Mouse (Mus musculus) forebrain, embryonic 16.5 days (tissue): ENCODE measurements at regions not wholly inside any gene's neighbourhood (a gene's known extent, or its start where the extent isn't known, plus 50 kb on each side); places are given as distances from the start of the nearest gene placed in this dataset.
A peak's percentile ranks its signal among the peaks of the same experiment; 100 is the strongest.

Experiments used
- ATAC-seq: fragments of 200-750 bp; cut with Nextera tagmentation; 2 replicates; pipeline ENCODE4 v1.8.0; 2017; ENCODE audit warnings: mild to moderate bottlenecking, moderate library complexity
- H3K27ac ChIP-seq: fragments of 300-500 bp; sonication (generic); 2 replicates; pipeline ENCODE4 v1.5.1; 2014; ENCODE audit warnings: low read length, control low read depth
- H3K27me3 ChIP-seq: fragments of 300-500 bp; sonication (generic); replicated peaks from 2 replicates; pipeline ENCODE4 v1.6.1; 2014; ENCODE audit warnings: low read length; ENCODE audit not compliant: control insufficient read depth, insufficient read depth
- H3K36me3 ChIP-seq: fragments of 300-500 bp; sonication (generic); 2 replicates; pipeline ENCODE4 v1.6.1; 2014; ENCODE audit not compliant: control insufficient read depth, insufficient read depth
- H3K4me1 ChIP-seq: fragments of 300-500 bp; sonication (generic); replicated peaks from 2 replicates; pipeline ENCODE4 v1.6.1; 2014; ENCODE audit warnings: low read length; ENCODE audit not compliant: control insufficient read depth, insufficient read depth
- H3K4me2 ChIP-seq: fragments of 300-500 bp; sonication (generic); 2 replicates; pipeline ENCODE4 v1.6.1; 2014; ENCODE audit warnings: mild to moderate bottlenecking, low read length, control low read depth
- H3K4me3 ChIP-seq: fragments of 300-500 bp; sonication (generic); replicated peaks from 2 replicates; pipeline ENCODE4 v1.5.1; 2014; ENCODE audit warnings: mild to moderate bottlenecking, low read length, control low read depth
- H3K9ac ChIP-seq: fragments of 300-500 bp; sonication (generic); replicated peaks from 2 replicates; pipeline ENCODE4 v1.6.1; 2014; ENCODE audit warnings: low read depth, low read length, control low read depth
- H3K9me3 ChIP-seq: fragments of 300-500 bp; sonication (generic); 2 replicates; pipeline ENCODE4 v1.6.1; 2016; ENCODE audit warnings: low read length; ENCODE audit not compliant: control insufficient read depth
- whole genome bisulfite sequencing: fragments of 180-500 bp; shearing (Covaris S2); extraction: QIAGEN DNeasy Blood & Tissue Kit; methylation state at CpG from one replicate; pipeline ENCODE4 v1.1.7; 2014; 5-methylcytosine and 5-hydroxymethylcytosine counted together

DNA sequence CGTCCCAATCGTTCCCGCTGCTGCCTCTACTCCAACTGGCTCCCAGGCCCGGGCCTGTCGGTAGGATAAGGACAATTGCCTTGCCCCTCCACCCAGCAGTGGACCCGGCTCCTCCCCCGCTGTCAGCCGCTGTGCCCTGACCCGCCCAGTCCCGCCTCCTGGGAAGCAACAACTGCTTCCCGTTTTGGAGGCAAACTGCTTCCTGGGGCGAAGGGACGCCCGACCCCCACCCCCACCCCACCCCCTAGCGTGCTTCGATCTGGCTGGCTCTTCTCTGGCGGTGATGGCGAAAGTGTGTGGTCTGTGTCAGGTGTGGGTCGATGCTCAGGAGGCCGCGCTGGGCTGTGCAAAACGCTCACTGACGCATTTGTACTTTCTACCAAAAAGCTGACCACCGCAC is 164.9 kb downstream of the Tm4sf1 start:
- Histone ChIP-seq H3K4me3 (peak overlapping the region; percentile 39), H3K36me3 (no peaks in the 10 kb centered on the region), H3K27me3 (no peaks in the 10 kb centered on the region), H3K27ac (no peak overlapping the region), H3K4me2 (peak overlapping the region; percentile 48), H3K4me1 (no peaks in the 10 kb centered on the region), H3K9me3 (peaks cover 2% of the 10 kb centered on the region; the same call in 1 of the 2 replicates), H3K9ac (0 out of 2 replicates have a peak overlapping the region, but pooled peaks have one; percentile 17)
- WGBS, result 25% methylated on average over 24 of the region's 24 CpGs
- peak; percentile 61 for ATAC-seq

GRCm38 (mm10) chr3:57128606-57129005 is 173.2 kb downstream of the Tm4sf1 start:
- no peaks in the 10 kb centered on the region for H3K4me1 ChIP-seq
- no peak for ATAC-seq
- H3K9ac ChIP-seq, result no peak overlapping the region
- no peak overlapping the region for H3K27ac ChIP-seq
- H3K27me3 ChIP-seq, result no peaks in the 10 kb centered on the region
- WGBS, result 88% methylated on average over 2 of the region's 2 CpGs
- H3K4me2 ChIP-seq, result no peak overlapping the region
- H3K36me3 ChIP-seq, result no peaks in the 10 kb centered on the region
- no peak overlapping the region for H3K4me3 ChIP-seq
- no peaks in the 10 kb centered on the region for H3K9me3 ChIP-seq

- Histone ChIP-seq H3K27me3 (no peaks in the 10 kb centered on the region), H3K36me3 (no peaks in the 10 kb centered on the region), H3K4me1 (no peaks in the 10 kb centered on the region), H3K4me2 (no peak overlapping the region), H3K4me3 (no peak overlapping the region), H3K27ac (no peak overlapping the region), H3K9me3 (no peaks in the 10 kb centered on the region), H3K9ac (no peak overlapping the region)
- WGBS, result 84% methylated on average over 4 of the region's 4 CpGs
- no peak for ATAC-seq
Observed at GRCm38 (mm10) chr3:57125792-57126485, 175.8 kb downstream of the Tm4sf1 start.

DNA sequence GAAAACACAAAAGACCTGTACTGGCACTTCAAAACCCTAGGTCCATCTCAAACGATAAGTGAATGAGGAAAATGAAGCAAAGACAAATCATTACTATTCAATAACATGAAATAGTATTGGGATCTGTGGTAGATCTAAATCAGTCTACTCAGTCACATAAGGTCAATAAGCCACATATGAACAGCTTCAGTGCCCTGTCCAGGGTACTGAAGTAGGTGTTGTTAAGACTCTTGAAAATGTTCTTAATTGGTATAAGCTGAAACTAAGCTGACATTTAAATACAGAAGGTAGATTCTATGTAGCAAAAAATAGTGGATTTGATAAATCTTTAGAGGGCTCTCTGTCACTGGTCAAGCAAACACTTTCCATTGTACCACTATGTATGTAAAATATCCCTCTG is 183.8 kb downstream of the Tm4sf1 start:
- ATAC-seq, result no peak
- WGBS, result 95% methylated on average over 1 of the region's 1 CpGs
- Histone ChIP-seq H3K27ac (no peak overlapping the region), H3K36me3 (no peaks in the 10 kb centered on the region), H3K4me3 (no peak overlapping the region), H3K4me1 (no peaks in the 10 kb centered on the region), H3K27me3 (no peaks in the 10 kb centered on the region), H3K9me3 (no peaks in the 10 kb centered on the region), H3K4me2 (no peak overlapping the region), H3K9ac (no peak overlapping the region)

- 55% methylated on average over 2 of the region's 2 CpGs for WGBS
- no peak overlapping the region for H3K9ac ChIP-seq
- no peak overlapping the region for H3K27ac ChIP-seq
- no peaks in the 10 kb centered on the region; the same call in 1 of the 2 replicates for H3K4me1 ChIP-seq
- H3K4me3 ChIP-seq, result no peak overlapping the region
- peak; percentile 47; the same call in 1 of the 2 replicates for ATAC-seq
- H3K9me3 ChIP-seq, result no peaks in the 10 kb centered on the region
- no peak overlapping the region for H3K4me2 ChIP-seq
- H3K36me3 ChIP-seq, result no peaks in the 10 kb centered on the region
- no peaks in the 10 kb centered on the region for H3K27me3 ChIP-seq
Observed at GRCm38 (mm10) chr3:57102254-57102653, 199.5 kb downstream of the Tm4sf1 start.

GRCm38 (mm10) chr3:57100515-57100914 is 201.3 kb downstream of the Tm4sf1 start:
- no peaks in the 10 kb centered on the region for H3K27me3 ChIP-seq
- H3K9ac ChIP-seq, result no peak overlapping the region
- ATAC-seq, result no peak
- H3K9me3 ChIP-seq, result no peaks in the 10 kb centered on the region
- no peaks in the 10 kb centered on the region; the same call in 1 of the 2 replicates for H3K4me1 ChIP-seq
- H3K36me3 ChIP-seq, result no peaks in the 10 kb centered on the region
- H3K4me2 ChIP-seq, result no peak overlapping the region
- no peak overlapping the region for H3K4me3 ChIP-seq
- WGBS, result 94% methylated on average over 1 of the region's 1 CpGs
- no peak overlapping the region for H3K27ac ChIP-seq

DNA sequence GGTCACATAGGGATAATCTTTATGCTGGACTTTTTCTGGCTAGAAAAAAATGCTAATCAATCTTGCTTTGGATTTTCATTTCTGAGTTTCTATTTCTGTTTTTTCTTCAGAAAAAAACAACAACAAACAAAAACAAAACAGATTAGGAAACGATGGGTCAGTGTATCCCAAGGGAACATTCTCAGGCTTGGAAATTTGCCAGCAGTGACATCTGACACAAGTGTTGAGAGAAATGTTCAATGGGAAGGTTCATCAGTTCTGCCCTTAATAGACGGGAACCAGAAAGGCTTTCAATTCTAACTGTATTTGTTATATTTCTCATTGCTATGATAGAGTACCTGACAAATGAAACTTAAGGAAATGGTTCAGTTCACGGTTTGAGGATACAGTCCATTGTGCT is 206.9 kb downstream of the Tm4sf1 start:
- Histone ChIP-seq H3K9me3 (no peaks in the 10 kb centered on the region), H3K27me3 (no peaks in the 10 kb centered on the region), H3K4me3 (no peak overlapping the region), H3K4me1 (no peaks in the 10 kb centered on the region), H3K36me3 (no peaks in the 10 kb centered on the region), H3K4me2 (no peak overlapping the region), H3K9ac (no peak overlapping the region), H3K27ac (no peak overlapping the region)
- ATAC-seq, result no peak
- 78% methylated on average over 3 of the region's 3 CpGs for WGBS

- Histone ChIP-seq H3K4me1 (no peaks in the 10 kb centered on the region), H3K9me3 (no peaks in the 10 kb centered on the region), H3K4me3 (no peak overlapping the region), H3K9ac (no peak overlapping the region), H3K36me3 (no peaks in the 10 kb centered on the region), H3K4me2 (no peak overlapping the region), H3K27ac (no peak overlapping the region), H3K27me3 (no peaks in the 10 kb centered on the region)
- WGBS, result 89% methylated on average over 1 of the region's 1 CpGs
- ATAC-seq, result no peak
Observed at GRCm38 (mm10) chr3:57093201-57093940, 208.4 kb downstream of the Tm4sf1 start.

DNA sequence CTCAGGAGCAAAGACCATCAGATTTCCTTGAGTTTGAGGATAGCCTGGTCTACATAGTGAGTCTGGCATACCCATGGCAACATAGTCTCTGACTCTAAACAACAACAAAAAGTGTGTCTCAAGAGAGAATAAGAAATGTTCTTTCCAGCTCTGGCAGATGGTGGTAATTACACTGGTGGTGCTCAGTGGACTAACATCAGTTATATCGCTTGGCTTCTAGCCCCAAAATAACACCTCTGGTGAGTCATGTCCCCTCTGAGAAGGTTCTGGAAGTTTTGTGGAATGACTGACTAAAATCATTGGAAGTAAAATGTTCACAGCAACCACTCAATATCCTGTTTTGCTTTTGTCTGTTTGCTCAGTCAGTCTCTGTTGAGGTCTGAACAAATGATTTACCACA is 227.3 kb downstream of the Tm4sf1 start:
- H3K9me3 ChIP-seq, result no peaks in the 10 kb centered on the region
- H3K9ac ChIP-seq, result no peak overlapping the region

More for the DNA sequence above, 227.3 kb downstream of the Tm4sf1 start:
- Histone ChIP-seq H3K4me3 (no peak overlapping the region), H3K4me1 (no peaks in the 10 kb centered on the region), H3K36me3 (no peaks in the 10 kb centered on the region), H3K4me2 (no peak overlapping the region), H3K27me3 (no peaks in the 10 kb centered on the region), H3K27ac (no peak overlapping the region)
- 95% methylated on average over 1 of the region's 1 CpGs for WGBS
- no peak for ATAC-seq
